Mouse (Mus musculus): Measurements from ENCODE around the gene Nectin1.
A peak's percentile ranks its signal among the peaks of the same experiment; 100 is the strongest.

Gene Nectin1

DNA sequence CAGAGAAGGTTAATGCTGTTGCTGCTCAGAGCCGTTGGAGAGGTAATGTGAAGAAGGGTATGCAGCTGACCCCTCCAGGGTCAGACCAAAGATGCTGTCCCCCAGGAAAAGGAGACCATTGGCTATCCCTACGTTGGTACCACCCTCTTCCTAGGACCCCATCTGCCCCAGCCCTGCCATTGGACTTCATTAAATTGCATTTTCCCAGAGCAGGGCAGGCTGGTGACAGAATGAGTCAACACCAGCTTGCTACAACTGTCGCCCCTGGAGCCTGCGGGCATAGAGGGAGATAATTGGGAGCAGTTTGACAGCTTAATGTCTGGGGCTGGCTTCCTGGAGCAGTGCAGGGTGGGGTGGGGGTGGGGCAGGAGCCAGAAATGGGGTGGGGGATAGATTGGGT is 25.0 kb downstream of the Nectin1 start:
- DNase-seq, result no peak

DNA sequence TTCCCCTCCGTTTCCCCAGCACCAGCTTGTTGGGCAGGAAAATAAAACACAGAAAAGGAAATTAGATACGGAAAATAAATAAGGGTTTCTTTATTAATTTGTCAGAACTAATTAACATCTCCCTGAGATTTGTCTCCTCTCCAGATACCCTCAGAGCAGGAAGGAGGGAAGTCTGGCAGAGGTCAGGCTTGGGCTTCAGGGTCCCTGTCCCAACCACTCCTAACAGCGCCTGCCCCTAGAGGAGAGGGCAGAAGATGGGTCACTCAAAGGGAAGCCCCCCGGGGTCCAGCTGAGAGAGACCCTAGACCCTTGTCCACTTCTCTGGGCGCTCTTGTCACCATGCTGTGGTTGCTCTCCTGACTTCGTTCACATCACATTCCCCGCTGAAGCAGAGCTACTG is 25.4 kb downstream of the Nectin1 start:
- DNase-seq, result no peak

DNA sequence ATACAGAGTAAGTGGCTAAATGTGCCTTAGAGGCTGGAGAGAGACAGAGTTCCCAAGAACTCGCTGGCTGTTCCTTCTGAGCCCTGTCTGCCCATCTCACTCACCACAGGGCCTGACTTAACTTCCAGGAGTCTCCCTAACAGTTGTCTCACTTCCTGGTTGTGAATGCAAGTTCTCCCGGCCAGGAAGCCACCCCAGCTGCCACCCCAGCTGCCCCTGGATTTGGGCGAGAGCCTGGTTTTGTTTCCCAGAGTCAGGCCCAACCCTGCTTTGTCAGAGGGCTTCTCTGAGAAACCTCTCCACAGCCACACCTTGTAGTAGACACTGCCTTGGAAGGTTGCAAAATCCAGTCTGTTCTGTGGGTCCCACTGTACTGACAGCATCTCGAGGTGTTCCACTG is 26.2 kb downstream of the Nectin1 start:
- no peak for DNase-seq

DNA sequence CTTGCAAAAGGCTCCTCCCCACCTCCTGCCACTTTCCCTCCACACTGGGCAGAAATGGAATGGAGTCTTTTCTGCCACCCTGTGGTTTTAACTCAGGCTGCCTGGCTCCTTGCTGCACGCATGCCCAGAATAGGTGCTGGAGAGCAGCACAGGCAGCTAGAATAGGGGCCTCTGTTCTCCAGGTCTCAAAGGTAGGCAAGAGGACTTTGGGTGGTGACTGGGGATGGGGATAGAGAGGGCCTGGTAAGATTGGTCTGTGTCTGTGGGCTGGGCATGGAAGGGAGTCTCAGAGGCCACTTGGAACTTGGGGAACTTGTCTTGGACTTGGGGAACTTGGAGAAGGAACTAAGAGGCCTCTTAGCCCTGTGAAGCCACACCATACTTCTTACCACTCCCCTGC is 27.3 kb downstream of the Nectin1 start:
- no peak for DNase-seq

DNA sequence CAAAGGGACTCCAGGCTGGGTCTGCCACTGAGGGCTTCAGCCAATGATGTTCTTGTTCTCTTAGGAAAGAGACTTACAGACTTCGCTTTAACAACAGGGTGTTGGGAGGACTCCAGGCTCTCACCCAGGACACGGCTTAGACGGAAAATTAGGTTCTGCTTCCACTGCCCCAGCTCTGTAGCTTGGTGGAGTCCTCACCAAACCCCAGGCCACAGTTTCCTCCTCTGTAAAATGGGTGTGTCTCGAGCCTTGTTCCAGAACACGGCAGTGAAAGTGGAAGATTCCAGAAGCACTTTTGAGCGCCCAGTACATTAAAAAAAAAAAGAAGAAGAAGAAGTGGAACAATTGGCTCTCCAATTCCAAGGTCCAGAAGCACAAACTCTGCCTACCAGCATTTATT is 28.7 kb downstream of the Nectin1 start:
- no peak for DNase-seq

DNA sequence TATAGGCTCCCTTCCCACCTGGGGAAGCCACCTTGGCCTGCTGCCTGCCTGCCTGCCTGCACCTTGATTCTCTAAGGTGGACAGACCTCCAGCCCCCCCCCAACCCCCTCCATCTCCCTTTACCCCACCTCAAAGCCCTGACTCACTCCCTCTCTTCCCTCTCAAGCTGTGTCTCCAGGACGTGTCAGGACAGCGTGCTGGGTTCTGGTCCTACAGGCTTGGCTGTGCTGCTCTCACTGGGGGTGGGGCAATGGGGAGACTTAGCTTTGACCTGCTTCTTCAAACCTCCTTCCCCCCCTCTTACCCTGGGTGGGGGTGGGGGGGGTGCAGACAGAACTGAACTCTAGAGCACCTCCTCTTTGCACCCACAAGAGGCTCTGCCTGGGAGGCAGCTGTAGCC is 29.7 kb downstream of the Nectin1 start:
- DNase-seq, result no peak

DNA sequence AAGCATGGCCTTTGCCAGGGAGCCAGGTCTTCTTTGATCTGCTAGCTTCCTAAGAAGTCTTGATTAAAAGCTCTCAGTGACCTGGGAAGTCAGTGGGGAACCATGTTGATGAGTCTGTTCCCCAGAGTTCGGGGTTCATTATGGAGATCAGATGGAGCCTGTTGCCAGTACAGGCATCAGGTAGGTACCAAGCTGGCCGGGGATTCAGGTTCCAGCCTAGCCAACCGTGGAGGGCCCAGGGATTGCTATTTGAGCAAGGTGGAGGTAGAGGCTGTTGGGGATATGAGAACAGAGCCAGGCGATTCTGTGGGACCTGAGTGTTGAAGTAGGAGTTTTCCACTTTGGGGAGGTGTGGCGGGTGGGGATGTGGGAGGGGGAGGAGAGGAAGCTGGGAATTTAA is 30.6 kb downstream of the Nectin1 start:
- DNase-seq, result no peak

DNA sequence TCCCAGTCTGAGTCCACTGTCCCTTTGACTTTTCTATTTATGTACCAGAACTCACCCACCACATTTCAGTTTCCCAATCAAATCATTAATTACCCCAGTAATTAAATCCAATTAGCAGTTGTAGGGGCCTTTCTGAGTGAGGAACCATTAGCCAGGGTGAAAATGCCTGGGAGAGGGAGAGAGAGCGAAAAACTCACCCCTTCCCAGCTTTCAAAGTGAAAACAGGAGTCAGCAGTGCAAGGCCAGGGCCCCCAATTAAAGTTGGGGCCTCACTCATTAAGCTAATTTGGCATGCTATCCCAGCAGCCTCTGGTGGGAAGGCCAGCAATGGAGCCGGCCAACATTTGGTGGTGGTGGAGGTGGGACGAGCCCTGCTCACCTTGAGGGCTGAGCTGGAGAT is 32.4 kb downstream of the Nectin1 start:
- no peak for DNase-seq

DNA sequence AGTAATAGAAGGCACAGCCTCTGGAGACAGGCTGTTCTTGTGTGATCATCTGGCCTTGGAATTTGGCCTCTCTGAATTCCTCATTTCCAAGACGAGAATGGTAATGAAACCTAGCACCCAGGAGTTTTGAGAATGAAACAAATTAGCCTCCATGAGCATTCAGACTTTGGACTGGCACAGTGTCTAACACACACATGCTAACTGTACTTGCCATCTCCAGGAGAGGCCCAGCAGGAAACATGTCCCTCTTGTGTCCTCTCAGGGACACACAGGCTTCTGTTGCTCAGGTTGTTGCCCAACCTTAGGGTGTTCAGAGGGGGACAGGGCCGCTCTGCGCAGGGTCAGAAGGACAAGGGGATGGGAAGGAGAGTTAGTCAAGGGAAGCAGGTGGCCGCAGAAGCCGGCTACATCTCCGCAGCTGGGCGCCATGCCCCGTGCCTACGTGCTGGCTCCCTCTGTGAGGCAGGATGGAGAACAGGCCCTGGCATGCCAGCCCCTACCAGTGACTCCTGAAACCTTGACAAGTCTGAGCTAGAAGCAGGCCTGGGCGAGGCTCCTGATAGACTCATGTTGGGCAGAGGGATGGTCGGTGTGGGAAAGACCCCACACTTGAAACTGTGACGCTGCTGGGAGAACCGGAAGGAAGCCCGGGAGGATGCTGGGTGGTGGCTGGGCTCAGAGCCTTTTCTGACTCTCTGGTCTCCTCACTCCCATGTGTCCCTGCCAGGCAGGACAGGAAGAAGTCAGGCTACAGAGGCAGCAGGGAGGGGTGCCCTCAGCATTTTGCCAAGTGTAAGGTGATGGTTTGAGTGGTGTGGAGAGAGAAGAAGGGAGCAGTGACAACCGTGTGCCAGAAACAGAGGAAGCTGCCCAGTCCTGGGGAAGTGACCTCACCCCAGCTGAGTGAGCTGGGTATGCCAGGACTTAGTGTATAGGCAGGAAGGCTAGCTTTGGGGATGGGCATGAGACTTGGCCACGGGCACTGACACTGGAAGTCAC is 33.9 kb downstream of the Nectin1 start:
- peak; percentile 59 for DNase-seq

DNA sequence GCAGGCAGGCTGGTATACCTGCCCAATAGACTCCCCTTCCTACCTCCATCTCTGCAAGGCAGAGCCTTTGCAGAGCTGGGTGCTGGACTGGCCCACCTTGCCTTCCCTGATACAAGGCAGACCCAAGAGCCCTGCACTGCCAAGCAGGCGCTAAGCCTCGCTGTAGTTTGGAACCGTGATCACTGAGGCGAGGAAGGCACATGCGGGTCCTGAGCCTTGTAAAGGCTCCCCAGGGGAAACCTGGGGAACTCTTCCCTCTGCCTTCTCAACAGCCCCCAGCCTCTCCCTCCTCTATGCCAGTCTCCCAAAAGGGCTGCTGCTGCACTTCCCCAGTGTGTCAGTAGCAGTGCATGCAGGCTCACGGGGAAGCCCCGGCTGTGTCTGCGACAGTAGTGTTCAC is 37.1 kb downstream of the Nectin1 start:
- DNase-seq, result no peak

DNA sequence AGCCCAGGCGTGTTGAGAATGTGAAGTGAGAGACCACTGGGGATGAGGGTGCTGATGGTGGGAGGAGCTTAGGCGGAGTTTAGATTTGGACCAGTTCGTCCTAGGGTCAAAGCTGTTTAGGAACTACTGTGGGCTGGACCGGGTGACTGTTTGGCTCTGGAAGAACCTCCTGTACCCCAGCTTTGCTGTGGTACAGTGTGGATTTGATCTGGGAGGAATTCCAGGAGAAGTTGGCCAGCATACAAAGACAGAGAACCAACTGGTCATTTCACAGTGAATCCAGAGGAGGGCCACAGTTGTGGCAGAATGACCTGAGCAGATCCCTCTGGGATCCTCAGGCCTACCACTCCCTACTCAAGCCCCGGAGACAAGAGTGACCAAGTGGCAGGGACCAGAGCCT is 38.6 kb downstream of the Nectin1 start:
- DNase-seq, result no peak

DNA sequence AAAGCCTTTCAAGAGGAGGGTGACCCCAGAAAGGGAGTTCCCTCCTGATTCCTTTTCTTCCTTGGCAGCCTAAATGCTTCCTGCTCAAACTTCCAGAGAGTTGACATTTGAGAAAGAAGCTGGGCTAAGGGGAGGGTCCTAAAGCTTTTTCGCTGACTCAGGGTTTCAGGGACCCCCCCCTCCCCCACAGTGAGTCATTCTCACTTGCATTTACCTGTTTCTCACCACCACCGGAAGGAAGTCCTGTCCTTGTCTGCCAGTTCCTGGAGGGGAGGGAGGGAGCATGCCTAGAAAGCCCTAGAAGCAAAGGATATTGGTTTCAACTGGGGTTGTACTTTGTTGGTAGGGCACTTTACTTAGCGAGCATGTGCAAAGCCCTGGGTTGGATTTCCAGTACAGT is 40.2 kb downstream of the Nectin1 start:
- DNase-seq, result no peak

DNA sequence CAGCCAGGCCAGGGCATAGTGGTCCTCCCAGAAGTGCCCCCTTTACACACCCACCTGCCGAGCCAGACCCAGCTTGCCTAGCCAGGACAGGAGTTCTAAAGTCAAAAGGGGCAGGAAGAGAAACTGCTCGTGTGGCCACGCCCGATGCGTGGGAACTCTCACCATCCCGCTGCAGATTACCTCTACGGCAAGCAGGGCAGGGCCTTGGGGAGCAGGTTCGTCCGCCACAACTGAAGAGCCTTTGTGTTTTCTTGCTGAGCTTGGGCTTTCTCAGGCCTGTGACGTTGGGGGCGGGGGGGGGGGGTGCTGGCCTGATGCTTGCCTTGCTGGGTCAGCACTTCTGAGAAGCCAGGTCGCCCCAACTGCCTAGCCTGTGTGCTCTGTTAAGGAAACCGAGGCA is 41.1 kb downstream of the Nectin1 start:
- no peak for DNase-seq

DNA sequence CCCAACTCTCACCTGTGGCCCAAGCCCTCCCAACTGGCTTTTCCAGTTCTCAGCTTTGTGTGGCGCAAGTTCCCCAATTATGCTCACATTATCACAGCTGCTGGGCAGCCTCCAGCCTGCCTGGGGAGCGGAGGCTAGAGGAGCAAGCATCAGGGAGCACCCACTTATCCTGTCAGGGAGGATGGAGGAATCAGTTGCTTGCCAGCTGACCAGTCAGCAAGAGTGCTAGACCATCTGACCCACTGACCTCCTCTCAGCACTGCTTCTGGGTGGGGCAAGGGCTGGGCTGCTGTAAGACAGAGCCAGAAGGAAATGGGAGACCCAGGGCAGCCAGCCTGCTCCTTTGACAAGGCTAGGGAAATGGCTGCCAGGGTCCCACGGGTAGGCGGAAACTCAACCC is 43.8 kb downstream of the Nectin1 start:
- DNase-seq, result no peak

DNA sequence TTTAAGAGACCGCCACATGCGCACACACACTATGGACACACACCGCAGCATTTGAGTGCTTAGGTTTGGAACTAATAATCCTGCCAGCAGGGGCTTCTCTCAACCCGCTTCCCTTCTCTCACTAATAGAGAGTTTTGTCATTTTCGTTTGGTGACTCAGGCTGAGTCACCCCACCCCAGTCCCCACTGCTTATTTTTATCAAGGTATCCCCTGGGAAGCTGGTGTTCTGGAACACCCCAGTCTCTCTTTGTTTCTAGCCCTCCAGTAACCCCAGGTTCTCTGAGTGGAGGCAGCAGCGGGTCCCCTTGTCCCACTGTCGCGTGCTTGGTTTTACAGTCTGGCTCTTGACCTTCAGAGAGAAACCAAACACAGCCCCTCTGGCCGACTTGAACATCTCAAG is 48.9 kb downstream of the Nectin1 start:
- no peak for DNase-seq

DNA sequence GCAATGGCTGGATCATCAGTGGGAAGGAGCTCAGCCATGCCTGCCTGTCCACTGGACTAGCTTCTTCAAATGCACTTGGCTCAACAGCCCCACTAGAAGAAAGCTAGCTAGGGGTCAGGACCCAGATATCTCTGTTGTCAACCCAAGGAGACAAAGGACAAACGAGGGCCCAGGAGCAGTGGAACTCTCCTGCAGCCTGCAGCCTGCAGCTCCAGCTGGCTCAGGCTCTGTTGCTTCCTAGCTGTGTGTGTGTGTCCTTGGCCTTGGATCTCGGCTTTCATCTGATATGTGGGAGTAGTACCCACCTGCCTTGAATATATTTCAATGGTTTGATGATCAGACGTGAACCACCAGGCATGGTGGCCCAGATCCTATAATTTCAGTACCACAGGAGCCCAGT is 49.6 kb downstream of the Nectin1 start:
- no peak for DNase-seq

DNA sequence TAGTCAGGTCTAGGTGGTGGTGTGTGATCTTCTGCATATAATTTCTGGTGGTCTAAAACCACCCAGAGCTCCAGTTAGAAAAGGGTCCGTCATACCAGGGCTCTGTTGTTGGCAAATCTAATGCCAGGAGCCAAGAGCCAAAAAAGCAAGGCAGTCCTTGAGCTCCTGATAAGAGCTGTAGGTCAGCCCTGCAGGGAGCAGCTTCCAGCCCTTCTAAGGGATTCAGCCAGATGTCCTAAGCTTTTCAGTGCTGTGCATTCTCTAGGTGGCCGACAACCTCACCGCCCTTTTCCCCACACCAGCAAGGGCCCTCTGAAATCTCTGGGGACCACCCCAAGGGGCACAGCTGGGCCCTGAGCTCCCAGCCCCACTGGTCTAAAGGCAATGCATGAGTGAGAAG is 52.2 kb downstream of the Nectin1 start:
- DNase-seq, result no peak

DNA sequence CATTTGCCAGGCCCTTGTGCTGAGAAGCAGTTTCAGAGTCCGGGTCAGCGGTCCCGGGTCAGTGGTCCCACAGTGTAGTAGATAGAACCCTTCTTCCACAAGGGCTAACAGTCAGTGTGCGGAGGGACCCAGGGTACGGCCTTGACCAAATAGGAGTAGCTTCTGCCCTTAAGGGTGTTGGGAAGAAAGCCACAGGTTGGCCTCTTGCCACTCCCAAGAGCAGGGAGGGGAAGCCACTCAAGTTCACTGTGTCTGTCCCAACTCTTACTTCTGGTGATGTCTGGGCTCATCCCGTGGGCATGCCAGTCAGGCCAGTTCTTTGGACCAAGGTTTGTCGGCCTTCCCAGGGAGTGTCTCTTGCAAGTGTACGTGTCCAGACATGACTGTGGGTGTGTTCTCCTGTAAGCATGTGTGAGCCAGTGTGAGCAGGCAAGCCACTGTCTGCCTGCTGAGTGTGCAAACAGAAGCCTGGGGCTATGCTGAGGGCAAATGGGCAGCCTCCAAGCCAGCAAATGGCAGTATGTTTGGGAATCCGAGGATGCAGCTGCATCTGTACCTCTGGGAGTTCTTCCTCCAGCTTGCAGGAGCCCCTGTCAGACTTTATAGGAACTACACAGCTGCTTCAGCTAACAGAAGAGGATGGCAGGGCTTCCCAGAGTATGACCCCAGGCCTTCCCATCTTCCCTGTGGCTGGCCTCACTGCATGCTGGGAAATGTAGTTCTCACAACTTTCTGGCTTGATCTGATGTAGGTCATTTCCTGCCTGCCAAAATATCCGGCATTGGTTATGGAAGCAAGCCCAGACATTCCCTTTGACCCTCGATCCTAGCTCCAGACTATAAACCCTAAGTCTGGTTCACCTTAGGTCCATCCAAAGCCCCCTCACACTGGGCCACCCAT is 53.3 kb downstream of the Nectin1 start:
- DNase-seq, result no peak

DNA sequence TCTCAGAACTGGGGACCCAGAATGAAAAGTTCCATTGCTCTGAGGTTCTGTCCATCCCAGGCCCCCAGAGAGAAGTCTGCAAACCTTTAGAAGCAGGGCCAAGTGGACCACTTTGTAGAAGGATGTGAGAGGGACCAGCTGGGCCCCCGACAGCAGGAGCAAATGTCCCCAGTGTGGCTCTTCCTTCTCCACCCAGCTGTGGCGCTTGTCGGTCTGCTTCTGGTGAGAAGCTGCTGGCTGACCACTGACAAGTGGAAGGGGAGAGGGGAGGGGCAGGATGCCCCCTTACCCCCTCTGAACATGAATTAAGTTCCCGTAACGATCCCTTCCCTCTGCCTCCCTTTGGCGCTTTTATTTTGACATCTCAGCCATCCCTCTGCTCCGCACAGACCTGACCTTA is 54.0 kb downstream of the Nectin1 start:
- DNase-seq, result no peak

DNA sequence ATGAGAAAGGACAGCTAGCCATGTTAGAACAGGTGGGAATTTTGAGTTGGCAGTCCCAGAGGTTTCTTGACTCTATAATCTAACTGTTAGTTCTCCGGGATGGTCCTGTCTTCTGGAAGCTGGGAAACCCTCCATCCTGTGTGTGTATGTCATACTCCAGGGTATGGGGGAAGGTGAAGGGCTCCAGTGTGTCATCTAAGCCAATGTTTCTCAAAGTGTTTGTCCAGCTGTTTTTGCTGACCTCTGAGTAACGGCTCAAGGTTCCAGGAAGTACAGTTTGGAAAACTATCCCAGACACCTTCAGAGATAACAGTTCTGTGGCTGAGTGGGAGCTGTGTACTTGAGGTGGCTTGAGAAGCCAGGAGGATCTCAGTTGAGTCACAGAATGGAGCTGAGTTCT is 56.7 kb downstream of the Nectin1 start:
- DNase-seq, result no peak

DNA sequence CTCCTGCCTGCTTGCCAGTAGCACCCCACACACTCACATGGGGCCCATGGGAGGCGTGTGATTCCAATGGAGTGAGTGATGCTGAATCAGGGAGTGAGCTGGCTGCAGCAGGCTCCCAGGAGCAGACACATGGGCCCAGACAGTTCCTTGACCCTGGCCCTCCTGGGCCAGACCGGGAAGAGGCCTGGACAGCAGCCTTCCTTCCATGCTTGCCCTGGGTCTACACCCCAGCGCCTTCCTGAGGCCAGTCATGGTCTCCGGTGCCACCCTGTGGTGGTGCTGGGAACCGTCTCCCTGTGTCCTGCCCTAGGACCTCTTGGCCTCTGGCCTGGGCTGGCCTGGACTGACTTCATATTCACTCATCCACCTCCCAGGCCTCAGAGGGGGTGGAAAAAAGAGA is 58.1 kb downstream of the Nectin1 start:
- DNase-seq, result peak; percentile 71

DNA sequence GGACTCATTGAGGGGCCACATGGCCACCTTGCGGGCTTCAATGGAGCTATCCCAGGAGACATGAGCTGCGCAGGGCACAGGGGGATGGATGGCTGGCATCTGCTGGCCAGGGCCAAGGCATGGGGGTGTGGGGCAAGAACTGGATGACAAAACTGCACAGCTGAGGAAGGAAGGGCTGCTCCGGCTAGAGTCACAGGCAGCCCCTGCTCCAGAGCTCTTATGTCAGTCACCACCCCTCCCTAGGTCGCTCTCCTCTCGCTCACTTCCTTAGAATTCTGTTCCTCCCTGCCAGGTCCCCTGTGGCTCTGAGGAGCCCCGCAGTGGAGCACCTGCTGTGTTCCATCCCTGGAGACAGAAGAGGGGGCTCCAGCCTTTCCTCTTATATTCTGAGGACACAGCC is 63.8 kb downstream of the Nectin1 start:
- DNase-seq, result no peak

DNA sequence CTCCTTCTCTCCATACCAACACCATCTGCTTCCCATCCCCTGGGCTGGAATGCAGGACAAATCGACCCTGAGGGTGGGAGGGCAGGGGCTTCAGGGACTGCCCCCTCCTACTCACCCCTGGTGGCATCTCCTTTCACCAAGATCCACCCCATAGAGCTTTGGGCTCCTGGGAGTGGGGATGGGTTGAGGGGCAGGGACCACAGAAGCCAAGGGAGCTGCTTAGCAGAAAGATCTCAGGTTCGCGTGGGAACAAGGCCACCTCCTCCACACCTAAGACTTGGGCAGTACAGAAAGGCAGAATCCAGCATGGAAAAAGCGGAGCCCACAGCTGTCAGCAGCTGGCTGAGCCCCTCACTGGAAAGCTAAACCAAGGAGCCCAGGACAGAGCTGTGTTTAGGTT is 64.3 kb downstream of the Nectin1 start:
- DNase-seq, result no peak

DNA sequence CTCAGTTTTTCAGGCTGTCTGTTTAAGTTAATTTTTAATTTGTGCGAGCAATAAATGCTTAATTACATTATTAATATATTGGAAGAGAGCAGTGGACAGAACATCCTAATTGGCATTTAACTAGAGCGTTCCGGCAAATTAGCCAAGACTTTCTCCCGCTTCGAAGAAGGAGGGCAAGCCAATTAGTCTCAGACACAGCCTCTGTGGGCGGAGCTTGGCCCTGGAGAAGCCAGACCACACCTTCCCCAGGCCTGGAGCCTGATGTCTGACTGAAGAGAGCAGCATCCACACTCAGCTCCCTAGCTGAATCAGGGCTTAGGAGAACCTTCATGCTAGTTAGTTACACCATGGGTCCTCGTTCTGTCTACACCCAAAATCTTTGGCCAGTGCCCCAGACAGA is 64.8 kb downstream of the Nectin1 start:
- no peak for DNase-seq

Measured in cerebellum, adult 9-11 months (tissue).